Mouse (Mus musculus) kidney, postnatal 0 days (tissue): Measurements from ENCODE around the gene Adarb2. TPM values are rescaled to one million over a fixed set of nuclear protein-coding genes. Genes with fewer than 3 reads are reported as not detected.

ENCODE experiments used
- ATAC-seq: fragments of 200-750 bp; cut with Nextera tagmentation; replicated peaks from 2 replicates; pipeline ENCODE4 v1.8.0; 2017; ENCODE audit warnings: low read depth, moderate number of reproducible peaks, moderate TSS enrichment, moderate library complexity; ENCODE audit not compliant: low FRiP score
- DNase-seq: peaks from one replicate; pipeline ENCODE4 v3.0.0-alpha.2; 2016; ENCODE audit warnings: low spot score
- H3K27ac ChIP-seq: fragments of 300-500 bp; sonication (generic); 2 replicates; pipeline ENCODE4 v1.5.1; 2014; ENCODE audit warnings: mild to moderate bottlenecking
- H3K27me3 ChIP-seq: fragments of 300-500 bp; sonication (generic); 2 replicates; pipeline ENCODE4 v1.6.1; 2014; ENCODE audit warnings: low read length, mixed read lengths; ENCODE audit not compliant: insufficient read depth
- H3K36me3 ChIP-seq: fragments of 300-500 bp; sonication (generic); 2 replicates; pipeline ENCODE4 v1.6.1; 2014; ENCODE audit warnings: low read length, mixed read lengths; ENCODE audit not compliant: insufficient read depth
- H3K4me1 ChIP-seq: fragments of 300-500 bp; sonication (generic); replicated peaks from 2 replicates; pipeline ENCODE4 v1.6.1; 2014; ENCODE audit warnings: antibody characterized with exemption, low read length, mixed read lengths; ENCODE audit not compliant: insufficient read depth
- H3K4me2 ChIP-seq: fragments of 300-500 bp; sonication (generic); 2 replicates; pipeline ENCODE4 v1.6.1; 2014; ENCODE audit warnings: mild to moderate bottlenecking, low read length, moderate library complexity, mixed read lengths
- H3K4me3 ChIP-seq: fragments of 300-500 bp; sonication (generic); replicated peaks from 2 replicates; pipeline ENCODE4 v1.5.1; 2014; ENCODE audit warnings: low read depth, low read length
- H3K9ac ChIP-seq: fragments of 300-500 bp; sonication (generic); 2 replicates; pipeline ENCODE4 v1.6.1; 2014; ENCODE audit warnings: low read depth, low read length
- H3K9me3 ChIP-seq: fragments of 300-500 bp; sonication (generic); replicated peaks from 2 replicates; pipeline ENCODE4 v1.6.1; 2016; ENCODE audit warnings: low read length, inconsistent platforms, mixed read lengths
- CTCF ChIP-seq: IDR thresholded peaks from 2 replicates; pipeline ENCODE4 v1.5.1; 2016; ENCODE audit warnings: antibody characterized with exemption, low read depth, mild to moderate bottlenecking, moderate library complexity
- WGBS: fragments of 180-500 bp; shearing (Covaris S2); extraction: QIAGEN DNeasy Blood & Tissue Kit; methylation state at CpG from one replicate; pipeline ENCODE4 v1.1.7; 2014; 5-methylcytosine and 5-hydroxymethylcytosine counted together
- polyA plus RNA-seq: library from polyadenylated mRNA; unstranded; fragments of >200 nt; fragmentation: Nextera tagmentation; extraction: Ambion mirVana; gene quantifications from 2 replicates; pipeline ENCODE4 v1.2.1, GENCODE M21; 2015

The Adarb2 gene
- polyA plus RNA-seq, 1 experiment from 2014 or later: 0.08 TPM

GRCm38 (mm10) chr13:8633385-8634337 lies 431.0 kb downstream of the Adarb2 start:
- no peaks in the 10 kb centered on the region for H3K36me3 ChIP-seq
- no peak overlapping the region for H3K4me3 ChIP-seq
- H3K4me1 ChIP-seq: no peaks in the 10 kb centered on the region
- WGBS: 68% methylated on average over 5 of the region's 5 CpGs
- H3K27me3 ChIP-seq: no peaks in the 10 kb centered on the region
- no peak overlapping the region for H3K27ac ChIP-seq
- H3K4me2 ChIP-seq: no peak overlapping the region
- no peak overlapping the region for H3K9ac ChIP-seq
- ATAC-seq: no peak
- no peak for TF ChIP-seq CTCF
- H3K9me3 ChIP-seq: no peaks in the 10 kb centered on the region
- DNase-seq: no peak

- no peak overlapping the region for H3K4me2 ChIP-seq
- 50% methylated on average over 2 of the region's 2 CpGs for WGBS
- no peaks in the 10 kb centered on the region for H3K9me3 ChIP-seq
- H3K4me3 ChIP-seq: no peak overlapping the region
- H3K27ac ChIP-seq: no peak overlapping the region
- no peak for DNase-seq
- TF ChIP-seq CTCF: no peak
- ATAC-seq: no peak
- H3K27me3 ChIP-seq: no peaks in the 10 kb centered on the region
- H3K36me3 ChIP-seq: no peaks in the 10 kb centered on the region
- no peaks in the 10 kb centered on the region for H3K4me1 ChIP-seq
- no peak overlapping the region for H3K9ac ChIP-seq
Measured at GRCm38 (mm10) chr13:8642084-8642483, 439.4 kb downstream of the Adarb2 start.

- Histone ChIP-seq H3K27me3 (no peaks in the 10 kb centered on the region), H3K9me3 (no peaks in the 10 kb centered on the region), H3K27ac (no peak overlapping the region), H3K4me3 (no peak overlapping the region), H3K36me3 (no peaks in the 10 kb centered on the region), H3K4me1 (no peaks in the 10 kb centered on the region), H3K4me2 (no peak overlapping the region), H3K9ac (no peak overlapping the region)
- no peak for ATAC-seq
- DNase-seq: no peak
- 63% methylated on average over 3 of the region's 3 CpGs for WGBS
- TF ChIP-seq CTCF: no peak
Measured at GRCm38 (mm10) chr13:8643920-8644319, 441.3 kb downstream of the Adarb2 start.

GRCm38 (mm10) chr13:8644805-8645679 lies 442.4 kb downstream of the Adarb2 start:
- WGBS: 78% methylated on average over 9 of the region's 9 CpGs
- no peak for DNase-seq
- ATAC-seq: no peak

GRCm38 (mm10) chr13:8649261-8649660 lies 446.6 kb downstream of the Adarb2 start:
- Histone ChIP-seq H3K4me2 (no peak overlapping the region), H3K4me1 (no peaks in the 10 kb centered on the region), H3K9ac (no peak overlapping the region), H3K36me3 (no peaks in the 10 kb centered on the region), H3K4me3 (no peak overlapping the region), H3K27me3 (no peaks in the 10 kb centered on the region), H3K9me3 (no peaks in the 10 kb centered on the region), H3K27ac (no peak overlapping the region)
- no peak for TF ChIP-seq CTCF
- no peak for ATAC-seq
- DNase-seq: no peak
- WGBS: 42% methylated on average over 2 of the region's 2 CpGs

More at GRCm38 (mm10) chr13:8644805-8645679, 442.4 kb downstream of the Adarb2 start:
- H3K9ac ChIP-seq: no peak overlapping the region
- H3K9me3 ChIP-seq: no peaks in the 10 kb centered on the region
- no peaks in the 10 kb centered on the region for H3K36me3 ChIP-seq
- no peak overlapping the region for H3K4me3 ChIP-seq
- H3K4me1 ChIP-seq: no peaks in the 10 kb centered on the region
- TF ChIP-seq CTCF: no peak
- no peak overlapping the region for H3K4me2 ChIP-seq
- no peaks in the 10 kb centered on the region for H3K27me3 ChIP-seq
- no peak overlapping the region for H3K27ac ChIP-seq

GRCm38 (mm10) chr13:8664615-8665240 lies 462.1 kb downstream of the Adarb2 start:
- Histone ChIP-seq H3K9me3 (no peaks in the 10 kb centered on the region), H3K9ac (no peak overlapping the region), H3K27me3 (no peaks in the 10 kb centered on the region), H3K36me3 (no peaks in the 10 kb centered on the region), H3K4me2 (no peak overlapping the region), H3K27ac (no peak overlapping the region), H3K4me3 (no peak overlapping the region), H3K4me1 (no peaks in the 10 kb centered on the region)
- no peak for TF ChIP-seq CTCF
- WGBS: 78% methylated on average over 9 of the region's 9 CpGs
- DNase-seq: no peak
- no peak for ATAC-seq
